Mouse (Mus musculus): ENCODE data around the gene F5. TPM values are rescaled to one million over a fixed set of nuclear protein-coding genes. Genes with fewer than 3 reads are reported as not detected.
A peak's percentile ranks its signal among the peaks of the same experiment; 100 is the strongest.

Gene F5
- polyA plus RNA-seq, 1 experiment from 2014 or later: 0.13 TPM

DNA sequence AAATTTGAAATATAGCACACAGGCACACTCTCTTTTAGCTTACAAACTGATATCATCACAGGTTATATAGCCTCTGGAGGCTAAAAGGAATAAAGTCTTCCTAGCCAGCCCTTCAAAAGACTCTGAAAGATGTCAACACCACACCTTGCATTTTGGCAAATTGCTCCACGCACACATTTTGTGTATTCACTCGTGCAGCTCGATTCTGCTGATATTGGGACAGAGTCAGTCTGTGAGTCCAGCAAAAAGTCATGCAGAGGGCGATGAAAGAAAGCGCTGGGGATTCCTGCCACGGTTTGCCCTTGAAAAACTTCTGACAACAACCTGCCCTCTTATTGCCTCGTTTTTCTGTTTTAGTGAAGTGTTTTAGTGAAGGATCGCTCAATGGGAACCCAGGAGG is 95.8 kb downstream of the F5 start:
- Histone ChIP-seq H3K27me3 (peaks cover 12% of the 10 kb centered on the region), H3K4me3 (peak overlapping the region; percentile 69; the same call in 1 of the 2 replicates), H3K9me3 (no peaks in the 10 kb centered on the region), H3K4me2 (replicated peaks) (peak overlapping the region; percentile 64), H3K27ac (replicated peaks) (no peak overlapping the region), H3K36me3 (no peaks in the 10 kb centered on the region), H3K4me1 (peaks cover 20% of the 10 kb centered on the region), H3K9ac (replicated peaks) (peak overlapping the region; percentile 59)
- no peak for ATAC-seq (ENCODE audit: low FRiP score, low read depth)
- WGBS: 31% methylated on average over 8 of the region's 8 CpGs

- H3K4me1 ChIP-seq: peaks cover 20% of the 10 kb centered on the region
- H3K4me3 ChIP-seq: peak overlapping the region; percentile 69
- WGBS: 11% methylated on average over 10 of the region's 10 CpGs
- H3K4me2 ChIP-seq (replicated peaks): peak overlapping the region; percentile 64
- H3K36me3 ChIP-seq: no peaks in the 10 kb centered on the region
- ATAC-seq (ENCODE audit: low FRiP score, low read depth): no peak
- H3K9me3 ChIP-seq: no peaks in the 10 kb centered on the region
- H3K9ac ChIP-seq (replicated peaks): peak overlapping the region; percentile 59
- H3K27me3 ChIP-seq: peaks cover 12% of the 10 kb centered on the region
- no peak overlapping the region for H3K27ac ChIP-seq (replicated peaks)
Observed at GRCm38 (mm10) chr1:164247971-164248370, 96.3 kb downstream of the F5 start.

GRCm38 (mm10) chr1:164248465-164249331 is 97.1 kb downstream of the F5 start, which contains the start of gene Slc19a2:
TSS of gene Slc19a2 (plus strand) at chr1:164249046.
- Histone ChIP-seq H3K27me3 (peaks cover 12% of the 10 kb centered on the region), H3K9me3 (no peaks in the 10 kb centered on the region), H3K27ac (replicated peaks) (peak within 1 kb of the TSS; percentile 70), H3K4me2 (replicated peaks) (peak within 1 kb of the TSS; percentile 64), H3K4me1 (peaks cover 20% of the 10 kb centered on the region), H3K36me3 (no peaks in the 10 kb centered on the region), H3K9ac (replicated peaks) (peak within 1 kb of the TSS; percentile 75), H3K4me3 (peak within 1 kb of the TSS; percentile 69)
- WGBS: under 1% methylated on average over 63 of the region's 79 CpGs
- ATAC-seq (ENCODE audit: low FRiP score, low read depth): peak; percentile 98

DNA sequence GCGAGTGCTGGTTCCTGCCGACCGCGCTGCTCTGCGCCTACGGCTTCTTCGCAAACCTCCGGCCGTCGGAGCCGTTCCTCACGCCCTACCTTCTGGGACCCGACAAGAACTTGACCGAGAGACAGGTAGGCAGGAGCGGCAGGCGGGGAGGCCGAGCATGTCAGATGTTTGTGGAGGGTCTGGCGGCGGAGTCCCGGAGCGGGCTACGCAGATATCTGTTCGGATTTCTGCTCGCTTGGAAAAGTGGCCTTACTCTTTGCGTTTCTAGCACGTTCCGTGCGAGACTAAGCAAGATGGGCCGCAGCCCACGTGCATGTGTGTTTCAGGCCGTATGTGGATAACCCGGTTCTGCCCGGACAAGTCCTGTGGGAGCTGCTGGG is 97.7 kb downstream of the F5 start:
- peak overlapping the region; percentile 75 for H3K9ac ChIP-seq (replicated peaks)
- H3K36me3 ChIP-seq: no peaks in the 10 kb centered on the region
- under 1% methylated on average over 33 of the region's 33 CpGs for WGBS
- H3K4me1 ChIP-seq: peaks cover 20% of the 10 kb centered on the region
- peak overlapping the region; percentile 69 for H3K4me3 ChIP-seq
- no peaks in the 10 kb centered on the region for H3K9me3 ChIP-seq
- no peak for ATAC-seq (ENCODE audit: low FRiP score, low read depth)
- peak overlapping the region; percentile 54; the same call in 1 of the 2 replicates for H3K27ac ChIP-seq (replicated peaks)
- H3K4me2 ChIP-seq (replicated peaks): peak overlapping the region; percentile 64
- peaks cover 12% of the 10 kb centered on the region for H3K27me3 ChIP-seq

- 66% methylated on average over 8 of the region's 8 CpGs for WGBS
- H3K4me1 ChIP-seq: peaks cover 20% of the 10 kb centered on the region
- no peak overlapping the region for H3K9ac ChIP-seq (replicated peaks)
Observed at GRCm38 (mm10) chr1:164250391-164251150, 98.9 kb downstream of the F5 start.

DNA sequence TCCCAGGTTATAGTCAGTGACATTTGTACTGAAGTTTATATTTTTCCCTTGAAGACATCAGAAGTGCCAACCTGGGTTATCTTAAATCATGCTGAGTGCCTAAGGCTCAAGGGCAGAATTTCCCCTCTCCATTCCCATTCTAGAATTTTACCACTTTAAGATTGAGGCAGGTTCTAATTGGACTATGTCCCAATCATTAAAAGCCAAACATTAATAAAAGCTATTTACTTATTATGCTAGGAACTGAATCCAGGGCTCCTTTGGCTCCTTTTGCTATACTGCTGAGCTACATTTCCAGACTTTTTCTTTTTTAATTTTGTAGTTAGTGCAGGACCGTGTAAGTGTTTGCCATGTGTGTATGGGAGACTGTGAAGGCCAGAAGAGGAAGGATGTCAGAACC is 99.8 kb downstream of the F5 start:
- H3K27ac ChIP-seq (replicated peaks): no peak overlapping the region
- no peaks in the 10 kb centered on the region for H3K36me3 ChIP-seq
- H3K4me2 ChIP-seq (replicated peaks): no peak overlapping the region
- no peak overlapping the region for H3K4me3 ChIP-seq
- no peaks in the 10 kb centered on the region for H3K9me3 ChIP-seq
- H3K4me1 ChIP-seq: peaks cover 20% of the 10 kb centered on the region
- 85% methylated on average over 1 of the region's 1 CpGs for WGBS
- H3K9ac ChIP-seq (replicated peaks): no peak overlapping the region
- ATAC-seq (ENCODE audit: low FRiP score, low read depth): no peak
- peaks cover 9% of the 10 kb centered on the region for H3K27me3 ChIP-seq

More at GRCm38 (mm10) chr1:164250391-164251150, 98.9 kb downstream of the F5 start:
- H3K27ac ChIP-seq (replicated peaks): no peak overlapping the region
- H3K9me3 ChIP-seq: no peaks in the 10 kb centered on the region
- peaks cover 12% of the 10 kb centered on the region for H3K27me3 ChIP-seq
- peak overlapping the region; percentile 69; the same call in 1 of the 2 replicates for H3K4me3 ChIP-seq
- no peak for ATAC-seq (ENCODE audit: low FRiP score, low read depth)
- H3K4me2 ChIP-seq (replicated peaks): peak overlapping the region; percentile 64
- no peaks in the 10 kb centered on the region for H3K36me3 ChIP-seq

- H3K36me3 ChIP-seq: peaks cover 8% of the 10 kb centered on the region
- H3K27ac ChIP-seq (replicated peaks): no peak overlapping the region
- H3K4me2 ChIP-seq (replicated peaks): no peak overlapping the region
- ATAC-seq (ENCODE audit: low FRiP score, low read depth): no peak
- peaks cover 20% of the 10 kb centered on the region for H3K4me1 ChIP-seq
- 78% methylated on average over 5 of the region's 5 CpGs for WGBS
- peaks cover 5% of the 10 kb centered on the region for H3K27me3 ChIP-seq
- H3K9ac ChIP-seq (replicated peaks): no peak overlapping the region
- H3K9me3 ChIP-seq: no peaks in the 10 kb centered on the region
- no peak overlapping the region for H3K4me3 ChIP-seq
Observed at GRCm38 (mm10) chr1:164252551-164252950, 100.9 kb downstream of the F5 start.

DNA sequence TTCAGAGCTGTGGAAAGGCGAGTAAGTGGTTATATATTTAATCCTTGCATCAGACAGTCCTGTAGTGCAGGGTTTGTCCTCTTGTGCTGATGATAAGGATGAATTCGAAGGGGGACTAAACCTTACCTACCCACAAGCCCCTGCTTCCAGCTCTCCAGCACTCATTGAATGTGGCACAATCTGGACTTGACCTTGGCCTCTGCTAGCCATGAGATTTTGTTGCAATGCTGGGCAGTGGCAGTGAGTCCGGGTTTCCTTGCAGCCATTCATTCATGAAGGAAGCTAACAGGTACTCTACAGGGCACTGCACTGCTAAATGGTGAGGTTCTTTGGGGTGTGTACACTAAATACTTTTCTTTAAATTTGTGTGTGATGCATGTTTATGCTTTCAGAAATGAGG is 103.2 kb downstream of the F5 start:
- WGBS: 76% methylated on average over 3 of the region's 3 CpGs
- H3K27ac ChIP-seq (replicated peaks): no peak overlapping the region
- no peak overlapping the region for H3K4me3 ChIP-seq
- H3K4me2 ChIP-seq (replicated peaks): no peak overlapping the region
- no peak for ATAC-seq (ENCODE audit: low FRiP score, low read depth)
- no peaks in the 10 kb centered on the region for H3K9me3 ChIP-seq
- peaks cover 10% of the 10 kb centered on the region for H3K4me1 ChIP-seq
- peaks cover 8% of the 10 kb centered on the region for H3K36me3 ChIP-seq
- peaks cover 4% of the 10 kb centered on the region; the same call in 1 of the 2 replicates for H3K27me3 ChIP-seq
- H3K9ac ChIP-seq (replicated peaks): no peak overlapping the region

DNA sequence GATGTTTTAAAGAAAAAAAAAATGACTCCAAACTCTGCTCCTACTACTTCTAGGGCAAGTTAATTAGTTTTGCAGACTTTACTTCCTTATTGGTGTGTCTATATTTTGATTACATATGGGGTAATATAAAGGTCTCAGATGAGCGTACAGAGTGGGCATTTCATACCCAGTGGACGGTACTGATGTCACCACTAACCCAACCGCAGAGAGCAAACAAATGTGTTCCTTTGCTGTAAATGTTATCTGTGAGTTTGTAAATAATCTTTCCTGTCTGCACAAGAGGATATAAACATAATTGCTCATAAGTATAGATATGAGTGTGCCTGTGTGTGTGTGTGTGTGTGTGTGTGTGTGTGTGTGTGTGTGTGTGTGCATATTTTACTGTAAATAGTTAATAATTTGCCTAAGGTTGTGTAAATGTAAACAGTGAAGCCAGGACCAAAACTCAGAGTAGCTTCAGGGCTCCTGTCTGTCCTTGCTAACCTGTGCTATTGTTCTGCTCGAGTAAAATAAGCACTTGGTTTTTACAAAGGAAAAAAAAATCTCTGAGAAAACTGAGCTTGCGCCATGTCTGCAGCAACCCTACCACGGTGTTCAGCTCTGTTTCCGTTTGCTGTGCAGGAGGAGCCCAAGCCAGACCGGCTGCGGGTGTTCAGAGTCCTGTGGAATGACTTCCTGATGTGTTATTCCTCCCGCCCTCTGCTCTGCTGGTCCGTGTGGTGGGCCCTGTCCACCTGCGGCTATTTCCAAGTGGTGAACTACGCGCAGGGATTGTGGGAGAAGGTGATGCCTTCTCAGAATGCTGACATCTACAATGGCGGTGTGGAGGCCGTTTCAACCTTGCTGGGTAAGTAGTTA is 108.8 kb downstream of the F5 start:
- no peak for ATAC-seq (ENCODE audit: low FRiP score, low read depth)
- Histone ChIP-seq H3K27ac (replicated peaks) (no peak overlapping the region), H3K27me3 (no peaks in the 10 kb centered on the region), H3K36me3 (peaks cover 20% of the 10 kb centered on the region), H3K9ac (replicated peaks) (no peak overlapping the region), H3K4me3 (no peak overlapping the region), H3K4me1 (no peaks in the 10 kb centered on the region), H3K9me3 (no peaks in the 10 kb centered on the region), H3K4me2 (replicated peaks) (no peak overlapping the region)
- WGBS: 88% methylated on average over 16 of the region's 16 CpGs

DNA sequence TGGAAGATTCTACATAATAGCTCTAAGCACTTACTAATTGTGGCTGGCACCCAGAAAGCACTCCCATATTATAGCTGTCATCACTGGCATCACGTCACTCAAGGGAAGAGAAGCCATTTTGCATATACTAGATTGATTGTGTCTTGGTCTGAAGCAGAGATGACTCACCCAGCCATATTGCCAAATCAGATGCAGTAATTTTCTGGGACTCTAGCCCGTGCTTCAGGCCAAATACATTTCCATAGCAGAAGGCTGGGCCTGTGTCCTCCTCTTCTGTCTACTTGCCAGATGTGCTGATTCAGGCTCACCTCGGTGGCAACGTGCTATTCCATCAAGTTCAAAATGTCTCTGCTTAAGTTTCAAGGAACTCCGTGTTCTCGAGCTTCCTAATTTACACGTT is 109.9 kb downstream of the F5 start:
- Histone ChIP-seq H3K4me3 (no peak overlapping the region), H3K9ac (replicated peaks) (no peak overlapping the region), H3K9me3 (no peaks in the 10 kb centered on the region), H3K27me3 (no peaks in the 10 kb centered on the region), H3K4me2 (replicated peaks) (no peak overlapping the region), H3K36me3 (peaks cover 20% of the 10 kb centered on the region), H3K27ac (replicated peaks) (no peak overlapping the region), H3K4me1 (no peaks in the 10 kb centered on the region)
- no peak for ATAC-seq (ENCODE audit: low FRiP score, low read depth)
- 94% methylated on average over 7 of the region's 7 CpGs for WGBS

Measured in midbrain, embryonic 12.5 days (tissue).